ENCODE assay signal across 8 mouse cellular contexts in the genomic region with DNA sequence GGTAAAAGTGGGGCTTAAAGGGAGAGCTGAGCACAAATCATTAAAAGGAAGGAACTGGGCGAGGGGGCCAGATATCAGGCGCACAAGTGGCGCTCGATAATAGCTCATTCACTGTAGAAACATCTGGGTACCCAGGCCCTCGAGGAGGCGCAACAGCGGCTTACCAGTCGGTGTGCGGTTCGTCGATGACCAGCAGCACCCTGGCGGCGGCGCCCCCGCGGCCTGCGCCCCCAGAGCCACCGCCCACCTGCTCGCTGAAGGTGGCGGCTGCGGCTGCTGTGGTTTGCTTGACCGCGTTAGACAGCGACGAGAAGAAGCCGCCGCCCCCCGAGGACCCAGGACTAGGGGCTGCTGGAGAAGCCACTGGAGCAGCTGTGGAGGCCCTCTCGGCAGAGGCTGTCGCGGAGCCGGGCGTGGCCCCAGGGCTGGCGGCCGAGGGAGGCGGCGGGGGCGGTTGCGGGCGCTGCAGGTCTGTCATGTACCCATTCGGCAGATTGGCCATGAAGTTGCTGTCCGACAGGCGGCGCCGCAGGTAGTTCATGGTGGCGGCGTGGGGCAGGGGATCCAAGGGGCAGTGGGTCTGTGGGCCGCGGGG. TPM values are rescaled to one million over a fixed set of nuclear protein-coding genes. Genes with fewer than 3 reads are reported as not detected.
DNase-seq lines count a peak whose midpoint lies in the region; ATAC-seq and TF ChIP-seq lines count a peak whose summit lies in the region.

No protein-coding gene starts in this region.

- 0 out of 2 replicates have a peak overlapping the region, but pooled peaks have one; percentile 4 for H3K9ac ChIP-seq in lung, embryonic 16.5 days (ENCODE audit: low read length)
- H3K9ac ChIP-seq in forebrain, postnatal 0 days: peak overlapping the region; percentile 63
- no peak overlapping the region for H3K9ac ChIP-seq in liver, embryonic 16.5 days (ENCODE audit: low read depth, low read length)

- WGBS in lung, embryonic 16.5 days: 24% methylated on average over 18 of the region's 49 CpGs
- WGBS in forebrain, postnatal 0 days: 23% methylated on average over 44 of the region's 49 CpGs
- WGBS in liver, embryonic 16.5 days (ENCODE audit: insufficient replicate concordance): 16% methylated on average over 47 of the region's 49 CpGs

- H3K4me2 ChIP-seq in lung, embryonic 16.5 days (ENCODE audit: low read depth, low read length): peak overlapping the region; percentile 70
- peak overlapping the region; percentile 54 for H3K4me2 ChIP-seq in forebrain, postnatal 0 days (ENCODE audit: low read depth)
- H3K4me2 ChIP-seq in liver, embryonic 16.5 days (ENCODE audit: low read depth, low read length): peak overlapping the region; percentile 55

- no peaks in the 10 kb centered on the region for H3K9me3 ChIP-seq in lung, embryonic 16.5 days (ENCODE audit: control insufficient read depth, low read length)
- no peaks in the 10 kb centered on the region for H3K9me3 ChIP-seq in forebrain, postnatal 0 days (ENCODE audit: low read length)
- no peaks in the 10 kb centered on the region for H3K9me3 ChIP-seq in liver, embryonic 16.5 days (replicated peaks; ENCODE audit: control insufficient read depth, low read length)

- H3K4me1 ChIP-seq in lung, embryonic 16.5 days (replicated peaks; ENCODE audit: control insufficient read depth, insufficient read depth, low read length): 0 out of 2 replicates have a peak, but pooled peaks cover 3% of the 10 kb centered on the region
- H3K4me1 ChIP-seq in forebrain, postnatal 0 days (ENCODE audit: insufficient read depth): no peaks in the 10 kb centered on the region
- H3K4me1 ChIP-seq in liver, embryonic 16.5 days (ENCODE audit: control insufficient read depth, low read depth, low read length): no peaks in the 10 kb centered on the region

- H3K27me3 ChIP-seq in lung, embryonic 16.5 days (ENCODE audit: control insufficient read depth, insufficient read depth, low read depth, low read length): no peaks in the 10 kb centered on the region; the same call in 1 of the 2 replicates
- H3K27me3 ChIP-seq in forebrain, postnatal 0 days (ENCODE audit: insufficient read depth, low read length): no peaks in the 10 kb centered on the region
- peaks cover 34% of the 10 kb centered on the region for H3K27me3 ChIP-seq in liver, embryonic 16.5 days (ENCODE audit: control insufficient read depth, insufficient read depth, low read depth, low read length)

- H3K27ac ChIP-seq in lung, embryonic 16.5 days (ENCODE audit: low read length): no peak overlapping the region
- peak overlapping the region; percentile 81 for H3K27ac ChIP-seq in forebrain, postnatal 0 days (ENCODE audit: low read depth, low read length)
- no peak overlapping the region for H3K27ac ChIP-seq in liver, embryonic 16.5 days (ENCODE audit: low read length)

- peak; percentile 29; the same call in 1 of the 2 replicates for TF ChIP-seq CTCF in forebrain, postnatal 0 days (IDR thresholded peaks at IDR 0.05; ENCODE audit: low read depth)

- H3K36me3 ChIP-seq in lung, embryonic 16.5 days (ENCODE audit: control insufficient read depth, insufficient read depth, low read length): no peaks in the 10 kb centered on the region
- H3K36me3 ChIP-seq in forebrain, postnatal 0 days (ENCODE audit: insufficient read depth): no peaks in the 10 kb centered on the region
- H3K36me3 ChIP-seq in liver, embryonic 16.5 days (ENCODE audit: control insufficient read depth, insufficient read depth): no peaks in the 10 kb centered on the region

- peak; percentile 41 for DNase-seq in cerebellum, adult 9-10 months
- DNase-seq in cerebellum, postnatal 10 days: no peak
- DNase-seq in lung, postnatal 14 days: no peak
- peak; percentile 10 for DNase-seq in forebrain, postnatal 0 days
- no peak for DNase-seq in thymus, adult 18-20 months
- no peak for DNase-seq in urinary bladder, postnatal 4 days (ENCODE audit: low spot score in 2 of 2)

- peak; percentile 52 for ATAC-seq in lung, embryonic 16.5 days (ENCODE audit: low read depth)
- ATAC-seq in forebrain, postnatal 0 days: peak; percentile 49
- ATAC-seq in liver, embryonic 16.5 days (ENCODE audit: low read depth): peak; percentile 7; the same call in 1 of the 2 replicates

- peak overlapping the region; percentile 47 for H3K4me3 ChIP-seq in lung, embryonic 16.5 days (ENCODE audit: low read length)
- H3K4me3 ChIP-seq in forebrain, postnatal 0 days (ENCODE audit: low read depth, low read length): peak overlapping the region; percentile 52
- H3K4me3 ChIP-seq in liver, embryonic 16.5 days (ENCODE audit: low read depth, low read length): peak overlapping the region; percentile 45

RNA-seq across cellular contexts. Expression of gene Syn1, which starts 0.5 kb away (rescaled TPM):
- 0.31 TPM in 2 replicates for polyA plus RNA-seq in lung, embryonic 16.5 days (2015; fragmentation: Nextera tagmentation; extraction: Ambion mirVana)
- 31.9 and 37.2 TPM in 2 replicates for total RNA-seq in forebrain, postnatal 0 days (2014; rRNA removed)
- 85.5 and 95.3 TPM in 2 replicates for polyA plus RNA-seq in forebrain, postnatal 0 days (2015; fragmentation: Nextera tagmentation; extraction: Ambion mirVana)
- 0.08 TPM in 1 of 2 replicates, not detected in the other for polyA plus RNA-seq in liver, embryonic 16.5 days (2015; fragmentation: Nextera tagmentation; extraction: Ambion mirVana)

RNA-seq across cellular contexts. Expression of gene Cfp, which starts 11.0 kb away (rescaled TPM):
- 8.0 and 11.9 TPM in 2 replicates for polyA plus RNA-seq in lung, embryonic 16.5 days (2015; fragmentation: Nextera tagmentation; extraction: Ambion mirVana)
- 5.5 and 7.5 TPM in 2 replicates for total RNA-seq in forebrain, postnatal 0 days (2014; rRNA removed)
- polyA plus RNA-seq in forebrain, postnatal 0 days (2015; fragmentation: Nextera tagmentation; extraction: Ambion mirVana): 2.7 and 2.9 TPM in 2 replicates
- polyA plus RNA-seq in liver, embryonic 16.5 days (2015; fragmentation: Nextera tagmentation; extraction: Ambion mirVana): 43.6 and 48.8 TPM in 2 replicates

RNA-seq across cellular contexts. Expression of gene Elk1, which starts 30.1 kb away (rescaled TPM):
- polyA plus RNA-seq in lung, embryonic 16.5 days (2015; fragmentation: Nextera tagmentation; extraction: Ambion mirVana): 11.1 and 11.6 TPM in 2 replicates
- 40.1 and 45.9 TPM in 2 replicates for total RNA-seq in forebrain, postnatal 0 days (2014; rRNA removed)
- 25.9 and 27.1 TPM in 2 replicates for polyA plus RNA-seq in forebrain, postnatal 0 days (2015; fragmentation: Nextera tagmentation; extraction: Ambion mirVana)
- polyA plus RNA-seq in liver, embryonic 16.5 days (2015; fragmentation: Nextera tagmentation; extraction: Ambion mirVana): 2.2 and 2.3 TPM in 2 replicates

RNA-seq across cellular contexts. Expression of gene Uxt, which starts 41.5 kb away (rescaled TPM):
- 55.3 and 57.8 TPM in 2 replicates for polyA plus RNA-seq in lung, embryonic 16.5 days (2015; fragmentation: Nextera tagmentation; extraction: Ambion mirVana)
- 10.0 and 17.2 TPM in 2 replicates for total RNA-seq in forebrain, postnatal 0 days (2014; rRNA removed)
- polyA plus RNA-seq in forebrain, postnatal 0 days (2015; fragmentation: Nextera tagmentation; extraction: Ambion mirVana): 30.2 and 36.7 TPM in 2 replicates
- polyA plus RNA-seq in liver, embryonic 16.5 days (2015; fragmentation: Nextera tagmentation; extraction: Ambion mirVana): 34.7 and 38.5 TPM in 2 replicates

RNA-seq across cellular contexts. Expression of gene Timp1, which starts 50.4 kb away (rescaled TPM):
- polyA plus RNA-seq in lung, embryonic 16.5 days (2015; fragmentation: Nextera tagmentation; extraction: Ambion mirVana): 24.8 and 26.1 TPM in 2 replicates
- total RNA-seq in forebrain, postnatal 0 days (2014; rRNA removed): 3.0 and 3.6 TPM in 2 replicates
- 2.6 and 4.7 TPM in 2 replicates for polyA plus RNA-seq in forebrain, postnatal 0 days (2015; fragmentation: Nextera tagmentation; extraction: Ambion mirVana)
- 1.7 and 2.4 TPM in 2 replicates for polyA plus RNA-seq in liver, embryonic 16.5 days (2015; fragmentation: Nextera tagmentation; extraction: Ambion mirVana)

Comparison
In these comparisons a context has a peak if more than half of its experiments do, and no peak if none do; other contexts are left out.
1. DNase-seq: peak in cerebellum, adult 9-10 months (single experiment) and forebrain, postnatal 0 days (single experiment); none in cerebellum, postnatal 10 days (0 of 2), lung, postnatal 14 days (single experiment), thymus, adult 18-20 months (0 of 2) and urinary bladder, postnatal 4 days (0 of 2).
2. RNA of gene Syn1, which starts 0.5 kb away (polyA plus RNA-seq): 85.5 to 95.3 TPM in forebrain, postnatal 0 days; 0.31 TPM in lung, embryonic 16.5 days and 0.08 TPM in liver, embryonic 16.5 days; every median in the first group is over 10 times any median in the second.
3. Peak in every context shown above with its lines, with median percentiles within 50 percentile points of each other: ATAC-seq, H3K4me2 ChIP-seq and H3K4me3 ChIP-seq.